Mouse (Mus musculus): ENCODE results near the gene Osbpl2.

GRCm38 (mm10) chr2:180208976-180209375 lies 89.9 kb downstream of the Osbpl2 start:
- TF ChIP-seq POLR2A (IDR thresholded peaks at IDR 0.05; ENCODE audit: extremely low read depth, insufficient read depth, low read length) (no peak), CTCF (IDR thresholded peaks at IDR 0.05; ENCODE audit: low read depth, low read length) (no peak)

Data from liver, adult 2 months (tissue).